Mouse (Mus musculus): ENCODE data around the gene Plekha8.

- TF ChIP-seq CTCF (IDR thresholded peaks at IDR 0.05; ENCODE audit: insufficient read depth, low read depth, low read length) (no peak), POLR2A (IDR thresholded peaks at IDR 0.05; ENCODE audit: insufficient read depth, low read depth, low read length) (no peak)
Measured at GRCm38 (mm10) chr6:54590691-54591090, 4.2 kb upstream of the Plekha8 start.

Measured in olfactory bulb, adult 2 months (tissue).